ENCODE assay signal across 15 mouse cellular contexts in genomic region chr9:60873257-60874054, GRCm38 (mm10).
DNase-seq lines count a peak whose midpoint lies in the region; ATAC-seq and TF ChIP-seq lines count a peak whose summit lies in the region.
"Had no signal": no experiment of that assay in that cellular context is flagged by ENCODE, and none has a peak within 500 bp of the region (broad histone marks: within the 10 kb centered on the region; RNA-seq: fewer than 3 reads in every experiment).

No protein-coding gene starts in this region.

- H3K4me2 ChIP-seq in forebrain, embryonic 13.5 days = no peak overlapping the region
- no peak overlapping the region for H3K4me2 ChIP-seq in forebrain, embryonic 11.5 days (ENCODE audit: low read depth, low read length, severe bottlenecking)
- H3K4me2 ChIP-seq in limb, embryonic 15.5 days = no peak overlapping the region
- H3K4me2 ChIP-seq in forebrain, embryonic 16.5 days (ENCODE audit: low read length) = no peak overlapping the region
- H3K4me2 ChIP-seq: limb, embryonic 13.5 days had no signal

- no peak overlapping the region for H3K4me3 ChIP-seq in forebrain, embryonic 13.5 days
- H3K4me3 ChIP-seq in forebrain, embryonic 11.5 days (ENCODE audit: low read depth, low read length) = no peak overlapping the region
- H3K4me3 ChIP-seq in limb, embryonic 15.5 days = no peak overlapping the region
- H3K4me3 ChIP-seq in limb, embryonic 10.5 days = no peak overlapping the region
- H3K4me3 ChIP-seq in E14TG2a.4 (replicated peaks; ENCODE audit: low read length) = no peak overlapping the region
- H3K4me3 ChIP-seq in forebrain, embryonic 16.5 days (replicated peaks; ENCODE audit: low read length) = no peak overlapping the region
- H3K4me3 ChIP-seq: limb, embryonic 13.5 days had no signal

- H3K4me1 ChIP-seq in forebrain, embryonic 13.5 days = peaks cover 65% of the 10 kb centered on the region
- peaks cover 7% of the 10 kb centered on the region; the same call in 1 of the 2 replicates for H3K4me1 ChIP-seq in forebrain, embryonic 11.5 days (replicated peaks; ENCODE audit: control insufficient read depth, insufficient read depth, low read length)
- no peaks in the 10 kb centered on the region for H3K4me1 ChIP-seq in limb, embryonic 15.5 days
- H3K4me1 ChIP-seq in limb, embryonic 10.5 days = no peaks in the 10 kb centered on the region
- peaks cover 39% of the 10 kb centered on the region for H3K4me1 ChIP-seq in E14TG2a.4 (replicated peaks; ENCODE audit: low read depth, low read length)
- peaks cover 45% of the 10 kb centered on the region for H3K4me1 ChIP-seq in forebrain, embryonic 16.5 days (replicated peaks; ENCODE audit: control insufficient read depth, insufficient read depth, low read length)
- H3K4me1 ChIP-seq: limb, embryonic 13.5 days had no signal

- no peaks in the 10 kb centered on the region for H3K9me3 ChIP-seq in forebrain, embryonic 13.5 days (replicated peaks)
- no peaks in the 10 kb centered on the region for H3K9me3 ChIP-seq in forebrain, embryonic 11.5 days (ENCODE audit: control insufficient read depth, low read length)
- H3K9me3 ChIP-seq in limb, embryonic 15.5 days = no peaks in the 10 kb centered on the region
- H3K9me3 ChIP-seq in limb, embryonic 10.5 days (replicated peaks) = no peaks in the 10 kb centered on the region
- H3K9me3 ChIP-seq in E14TG2a.4 (ENCODE audit: low read length) = no peaks in the 10 kb centered on the region
- no peaks in the 10 kb centered on the region for H3K9me3 ChIP-seq in forebrain, embryonic 16.5 days (ENCODE audit: control insufficient read depth, low read length)
- H3K9me3 ChIP-seq: limb, embryonic 13.5 days had no signal

- TF ChIP-seq CTCF in E14TG2a.4 (conservative IDR thresholded peaks at IDR 0.05; ENCODE audit: low read length) = peak; percentile 73

- H3K27me3 ChIP-seq in forebrain, embryonic 13.5 days = no peaks in the 10 kb centered on the region
- H3K27me3 ChIP-seq in forebrain, embryonic 11.5 days (ENCODE audit: control insufficient read depth, insufficient read depth, low read length) = no peaks in the 10 kb centered on the region
- H3K27me3 ChIP-seq in limb, embryonic 15.5 days = no peaks in the 10 kb centered on the region
- no peaks in the 10 kb centered on the region for H3K27me3 ChIP-seq in limb, embryonic 10.5 days (ENCODE audit: low read depth, poor library complexity, severe bottlenecking)
- 0 out of 2 replicates have a peak, but pooled peaks cover 10% of the 10 kb centered on the region for H3K27me3 ChIP-seq in E14TG2a.4 (ENCODE audit: insufficient read depth, low read length)
- no peaks in the 10 kb centered on the region for H3K27me3 ChIP-seq in forebrain, embryonic 16.5 days (replicated peaks; ENCODE audit: control insufficient read depth, insufficient read depth, low read length)
- H3K27me3 ChIP-seq: limb, embryonic 13.5 days had no signal

- H3K9ac ChIP-seq in forebrain, embryonic 13.5 days = no peak overlapping the region
- H3K9ac ChIP-seq in forebrain, embryonic 11.5 days (ENCODE audit: low read length) = no peak overlapping the region
- H3K9ac ChIP-seq in limb, embryonic 15.5 days = no peak overlapping the region
- H3K9ac ChIP-seq in forebrain, embryonic 16.5 days (replicated peaks; ENCODE audit: low read depth, low read length) = no peak overlapping the region
- H3K9ac ChIP-seq: limb, embryonic 13.5 days had no signal

- WGBS in forebrain, embryonic 13.5 days = 56% methylated on average over 13 of the region's 13 CpGs
- WGBS in forebrain, embryonic 11.5 days = 82% methylated on average over 13 of the region's 13 CpGs
- WGBS in limb, embryonic 15.5 days = 73% methylated on average over 13 of the region's 13 CpGs
- WGBS in limb, embryonic 10.5 days = 87% methylated on average over 13 of the region's 13 CpGs
- 34% methylated on average over 13 of the region's 13 CpGs for WGBS in forebrain, embryonic 16.5 days

- H3K36me3 ChIP-seq in forebrain, embryonic 13.5 days (ENCODE audit: poor library complexity, severe bottlenecking) = peaks cover 11% of the 10 kb centered on the region; the same call in 1 of the 2 replicates
- H3K36me3 ChIP-seq in forebrain, embryonic 11.5 days (ENCODE audit: control insufficient read depth, insufficient read depth, low read length) = no peaks in the 10 kb centered on the region; the same call in 1 of the 2 replicates
- H3K36me3 ChIP-seq in limb, embryonic 15.5 days = peaks cover 45% of the 10 kb centered on the region
- peaks cover 61% of the 10 kb centered on the region for H3K36me3 ChIP-seq in limb, embryonic 10.5 days
- H3K36me3 ChIP-seq in E14TG2a.4 (ENCODE audit: insufficient read depth, low read length) = peaks cover 55% of the 10 kb centered on the region
- no peaks in the 10 kb centered on the region for H3K36me3 ChIP-seq in forebrain, embryonic 16.5 days (ENCODE audit: control insufficient read depth, insufficient read depth)

- DNase-seq in forebrain, embryonic 11.5 days (ENCODE audit: low spot score) = no peak
- DNase-seq in limb, embryonic 10.5 days (ENCODE audit: low spot score) = no peak
- DNase-seq in right cerebral cortex, adult 18-20 months = no peak
- DNase-seq: adrenal gland, postnatal 10 days; cerebellum, adult 11-12 months; embryo, embryonic 11 days; heart, postnatal 14 days; kidney, adult 18-20 months; thymus, postnatal 25 days had no signal

- peak overlapping the region; percentile 44 for H3K27ac ChIP-seq in forebrain, embryonic 13.5 days
- H3K27ac ChIP-seq in forebrain, embryonic 11.5 days (ENCODE audit: low read depth, low read length) = no peak overlapping the region
- peak overlapping the region; percentile 5; the same call in 1 of the 2 replicates for H3K27ac ChIP-seq in limb, embryonic 15.5 days
- no peak overlapping the region for H3K27ac ChIP-seq in limb, embryonic 10.5 days
- H3K27ac ChIP-seq in forebrain, embryonic 16.5 days (ENCODE audit: low read length) = no peak overlapping the region
- H3K27ac ChIP-seq: limb, embryonic 13.5 days had no signal

- peak; percentile 48 for ATAC-seq in forebrain, embryonic 13.5 days
- no peak for ATAC-seq in forebrain, embryonic 11.5 days (replicated peaks; ENCODE audit: low FRiP score)
- ATAC-seq in limb, embryonic 15.5 days (ENCODE audit: insufficient number of reproducible peaks, low FRiP score, low TSS enrichment, low read depth) = no peak
- peak; percentile 59 for ATAC-seq in forebrain, embryonic 16.5 days
- no peak for ATAC-seq in erythroid progenitor cell, adult 5-6 weeks (replicated peaks; ENCODE audit: low FRiP score, poor library complexity, severe bottlenecking)

Comparison
In these comparisons a context has a peak if more than half of its experiments do, and no peak if none do; other contexts are left out.
1. ATAC-seq: peak in forebrain, embryonic 13.5 days (single experiment) and forebrain, embryonic 16.5 days (single experiment); none in forebrain, embryonic 11.5 days (single experiment), limb, embryonic 15.5 days (single experiment) and erythroid progenitor cell, adult 5-6 weeks (single experiment).
2. H3K27ac ChIP-seq: peak in forebrain, embryonic 13.5 days (single experiment) and limb, embryonic 15.5 days (single experiment); none in forebrain, embryonic 11.5 days (single experiment), limb, embryonic 10.5 days (single experiment) and forebrain, embryonic 16.5 days (single experiment).